Mouse (Mus musculus) testis, adult 2 months (tissue): ENCODE measurements around the gene Nle1. TPM values are rescaled to one million over a fixed set of nuclear protein-coding genes. Genes with fewer than 3 reads are reported as not detected.
A peak's percentile ranks its signal among the peaks of the same experiment; 100 is the strongest.
"Not testable (repeated sequence)": the region's sequence is repeated elsewhere in the genome, so short reads cannot be mapped to it uniquely, and the experiment has no call there.

ENCODE experiments used
- H3K27ac ChIP-seq: fragments of 200-500 bp; 2 replicates; pipeline ENCODE4 v1.5.1; 2012; ENCODE audit warnings: low read depth, low read length; ENCODE audit not compliant: control insufficient read depth, insufficient read depth
- H3K27me3 ChIP-seq: fragments of 200-500 bp; 2 replicates; pipeline ENCODE4 v1.6.1; 2012; ENCODE audit warnings: mild to moderate bottlenecking, low read length, moderate library complexity; ENCODE audit not compliant: control insufficient read depth, insufficient read depth
- H3K36me3 ChIP-seq: fragments of 200-500 bp; 2 replicates; pipeline ENCODE4 v1.6.1; 2012; ENCODE audit warnings: mild to moderate bottlenecking, low read length; ENCODE audit not compliant: control insufficient read depth, insufficient read depth
- H3K4me1 ChIP-seq: fragments of 200-500 bp; 2 replicates; pipeline ENCODE4 v1.6.1; 2012; ENCODE audit warnings: low read length; ENCODE audit not compliant: control insufficient read depth, insufficient read depth
- H3K4me3 ChIP-seq: fragments of 200-500 bp; 2 replicates; pipeline ENCODE4 v1.5.1; 2012; ENCODE audit warnings: low read depth, mild to moderate bottlenecking, low read length, moderate library complexity, mixed read lengths; ENCODE audit not compliant: control insufficient read depth
- CTCF ChIP-seq: fragments of 200-500 bp; IDR thresholded peaks from 2 replicates; pipeline ENCODE4 v1.5.1; 2012; ENCODE audit warnings: low read depth, mild to moderate bottlenecking, inconsistent platforms, low read length, moderate library complexity; ENCODE audit not compliant: control insufficient read depth, insufficient read depth, insufficient replicate concordance
- POLR2A ChIP-seq: fragments of 200-500 bp; IDR thresholded peaks from 2 replicates; pipeline ENCODE4 v1.6.1; 2012; ENCODE audit warnings: low read depth, mild to moderate bottlenecking, inconsistent platforms, low read length, moderate library complexity; ENCODE audit not compliant: control insufficient read depth
- polyA plus RNA-seq: library from polyadenylated mRNA; depleted of rRNA; stranded (reverse); fragments of >200 nt; gene quantifications from 2 replicates; pipeline ENCODE4 v1.2.3, GENCODE M21; 2012

Gene Nle1
- polyA plus RNA-seq, 1 experiment, result 9.7 TPM

DNA sequence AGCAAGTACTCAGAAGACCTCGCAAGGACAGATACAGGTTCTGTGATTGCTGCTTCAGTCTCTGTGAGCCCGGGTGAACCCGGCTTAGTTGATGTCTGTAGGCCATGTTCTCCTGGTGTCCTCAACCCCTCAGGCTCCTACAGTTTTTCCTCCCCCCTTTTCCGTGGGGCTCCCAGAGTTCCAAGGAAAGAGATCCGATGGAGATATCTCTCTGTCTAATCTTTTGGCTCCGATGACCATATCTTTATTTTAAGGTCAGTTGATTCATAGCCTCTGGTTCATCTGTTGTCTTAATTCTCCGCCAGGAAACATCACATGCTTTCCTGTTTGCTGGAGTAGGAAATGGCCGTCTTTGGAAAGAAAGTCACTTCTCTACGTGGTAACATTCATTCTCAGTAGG lies 40.8 kb upstream of the Nle1 start:
- peaks cover 3% of the 10 kb centered on the region; the same call in 1 of the 2 replicates for H3K27me3 ChIP-seq
- no peak overlapping the region for H3K4me3 ChIP-seq
- peaks cover 10% of the 10 kb centered on the region for H3K4me1 ChIP-seq
- H3K36me3 ChIP-seq, result no peaks in the 10 kb centered on the region
- TF ChIP-seq CTCF (no peak), POLR2A (no peak)
- H3K27ac ChIP-seq, result no peak overlapping the region

DNA sequence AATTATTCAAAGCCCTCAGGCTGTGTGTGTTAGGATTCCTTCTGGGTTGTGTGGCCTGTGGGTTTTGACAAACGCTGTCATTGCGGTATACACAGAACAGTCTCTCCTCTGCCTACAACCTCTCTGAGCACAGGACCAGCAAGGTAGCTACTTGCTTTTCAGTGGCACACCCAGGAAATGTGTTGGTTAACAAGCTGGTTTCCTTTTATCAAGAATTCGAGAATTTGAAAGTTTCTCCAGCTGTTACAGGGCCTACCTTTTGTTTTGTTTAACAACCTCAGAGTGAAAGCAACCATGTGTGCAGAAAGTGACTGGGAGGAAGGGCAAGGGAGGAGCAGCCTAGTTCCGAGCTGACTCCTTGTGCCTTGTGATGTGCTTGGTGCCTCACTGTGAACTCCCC lies 39.2 kb upstream of the Nle1 start:
- Histone ChIP-seq H3K27ac (no peak overlapping the region), H3K27me3 (peaks cover 3% of the 10 kb centered on the region; the same call in 1 of the 2 replicates), H3K36me3 (no peaks in the 10 kb centered on the region), H3K4me1 (peaks cover 9% of the 10 kb centered on the region), H3K4me3 (no peak overlapping the region)
- TF ChIP-seq POLR2A, result no peak
- no peak for TF ChIP-seq CTCF

DNA sequence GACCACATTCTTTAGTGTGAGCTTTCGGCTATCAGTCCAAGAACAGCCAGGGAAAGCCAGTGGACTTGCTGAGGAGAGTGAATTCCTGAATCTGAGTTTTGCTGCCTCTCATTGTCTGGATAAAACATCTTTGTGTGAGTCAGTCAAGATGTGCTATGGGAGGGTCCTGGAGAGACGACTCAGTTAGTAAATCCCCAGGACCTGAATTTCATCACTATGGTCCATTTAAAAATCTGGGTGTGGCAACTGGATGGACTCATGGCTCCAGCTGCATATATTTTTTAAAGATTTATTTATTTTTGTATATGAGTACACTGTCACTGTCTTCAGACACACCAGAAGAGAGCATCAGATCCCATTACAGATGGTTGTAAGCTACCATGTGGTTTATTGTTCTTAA lies 37.4 kb upstream of the Nle1 start:
- Histone ChIP-seq H3K4me1 (no peaks in the 10 kb centered on the region), H3K4me3 (no peak overlapping the region), H3K36me3 (no peaks in the 10 kb centered on the region), H3K27ac (no peak overlapping the region), H3K27me3 (no peaks in the 10 kb centered on the region)
- TF ChIP-seq POLR2A, result no peak
- TF ChIP-seq CTCF, result no peak

DNA sequence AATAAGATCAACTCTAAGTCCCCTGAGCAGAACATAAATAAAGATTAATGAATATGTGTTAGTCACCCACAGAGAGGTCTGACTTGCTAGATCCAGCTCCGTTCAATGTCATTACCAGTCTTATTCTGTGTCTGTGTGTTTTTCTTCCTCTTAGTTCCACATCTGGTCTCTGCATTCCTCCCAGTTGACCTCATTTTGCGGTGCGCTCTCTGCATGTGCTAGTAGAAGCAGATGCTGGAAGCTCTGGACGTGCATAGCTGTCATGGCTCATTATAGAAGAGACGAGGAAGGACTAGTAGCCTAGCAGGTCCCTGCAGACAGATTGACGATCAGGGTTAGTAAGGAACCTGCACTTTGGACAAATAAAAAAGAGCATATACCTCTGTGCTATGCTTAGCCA lies 35.1 kb upstream of the Nle1 start:
- H3K27me3 ChIP-seq, result no peaks in the 10 kb centered on the region
- no peak overlapping the region for H3K27ac ChIP-seq
- TF ChIP-seq CTCF (no peak), POLR2A (no peak)
- no peaks in the 10 kb centered on the region for H3K36me3 ChIP-seq
- no peaks in the 10 kb centered on the region for H3K4me1 ChIP-seq
- no peak overlapping the region for H3K4me3 ChIP-seq

DNA sequence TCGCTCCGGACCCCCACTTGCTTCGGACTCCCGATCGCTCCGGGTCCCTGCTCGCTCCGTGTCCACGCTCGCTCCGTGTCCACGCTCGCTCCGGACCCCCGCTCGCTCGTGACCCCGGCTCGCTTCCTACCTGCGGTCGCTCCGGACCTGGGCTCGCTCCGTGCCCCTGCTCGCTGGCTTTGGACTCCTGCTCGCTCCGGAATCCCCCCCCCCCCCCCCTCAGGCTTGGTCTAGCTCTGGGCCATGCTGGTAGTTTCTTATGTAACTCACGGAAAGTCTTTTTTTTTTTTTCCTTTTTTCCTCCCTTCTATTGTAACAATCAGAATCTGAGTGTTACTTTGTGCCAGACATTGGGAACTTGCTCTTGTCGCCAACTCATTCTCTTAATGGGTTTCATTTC lies 25.0 kb upstream of the Nle1 start:
- Histone ChIP-seq H3K4me3 (no peak overlapping the region; the same call in 1 of the 2 replicates), H3K27ac (no peak overlapping the region), H3K27me3 (no peaks in the 10 kb centered on the region), H3K4me1 (peaks cover 4% of the 10 kb centered on the region; the same call in 1 of the 2 replicates), H3K36me3 (no peaks in the 10 kb centered on the region)
- TF ChIP-seq CTCF (no peak), POLR2A (no peak)

DNA sequence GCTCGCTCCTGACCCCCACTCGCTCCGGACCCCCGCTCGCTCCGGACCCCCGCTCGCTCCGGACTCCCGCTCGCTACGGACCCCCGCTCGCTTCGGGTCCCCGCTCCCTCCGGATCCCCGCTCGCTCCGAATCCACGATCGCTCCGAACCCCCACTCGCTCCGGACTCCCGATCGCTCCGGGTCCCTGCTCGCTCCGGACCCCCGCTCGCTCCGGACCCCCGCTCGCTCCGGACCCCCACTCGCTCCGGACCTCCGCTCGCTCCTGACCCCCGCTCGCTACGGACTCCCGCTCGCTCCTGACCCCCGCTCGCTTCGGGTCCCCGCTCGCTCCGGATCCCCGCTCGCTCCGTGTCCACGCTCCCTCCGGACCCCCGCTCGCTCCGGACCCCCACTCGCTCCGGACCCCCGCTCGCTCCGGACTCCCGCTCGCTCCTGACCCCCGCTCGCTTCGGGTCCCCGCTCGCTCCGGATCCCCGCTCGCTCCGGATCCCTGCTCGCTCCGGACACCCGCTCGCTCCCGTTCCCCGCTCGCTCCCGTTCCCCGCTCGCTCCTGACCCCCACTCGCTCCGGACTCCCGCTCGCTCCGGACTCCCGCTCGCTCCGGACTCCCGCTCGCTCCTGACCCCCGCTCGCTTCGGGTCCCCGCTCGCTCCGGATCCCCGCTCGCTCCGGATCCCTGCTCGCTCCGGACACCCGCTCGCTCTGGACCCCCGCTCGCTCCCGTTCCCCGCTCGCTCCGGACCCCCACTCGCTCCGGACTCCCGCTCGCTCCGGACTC lies 23.6 kb upstream of the Nle1 start:
- not testable (repeated sequence) for H3K36me3 ChIP-seq, H3K4me1 ChIP-seq, H3K27ac ChIP-seq, H3K27me3 ChIP-seq
- H3K4me3 ChIP-seq, result peak overlapping the region; percentile 36; the same call in 1 of the 2 replicates

DNA sequence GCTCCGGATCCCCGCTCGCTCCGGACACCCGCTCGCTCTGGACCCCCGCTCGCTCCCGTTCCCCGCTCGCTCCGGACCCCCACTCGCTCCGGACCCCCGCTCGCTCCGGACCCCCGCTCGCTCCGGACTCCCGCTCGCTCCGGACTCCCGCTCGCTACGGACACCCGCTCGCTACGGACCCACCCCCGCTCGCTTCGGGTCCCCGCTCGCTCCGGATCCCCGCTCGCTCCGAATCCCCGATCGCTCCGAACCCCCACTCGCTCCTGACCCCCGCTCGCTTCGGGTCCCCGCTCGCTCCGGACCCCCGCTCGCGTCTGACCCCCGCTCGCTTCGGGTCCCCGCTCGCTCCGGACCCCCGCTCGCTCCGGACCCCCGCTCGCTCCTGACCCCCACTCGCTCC lies 22.9 kb upstream of the Nle1 start:
- not testable (repeated sequence) for H3K4me1 ChIP-seq, H3K27ac ChIP-seq, H3K27me3 ChIP-seq, H3K36me3 ChIP-seq
- peak overlapping the region; percentile 15; the same call in 1 of the 2 replicates for H3K4me3 ChIP-seq

DNA sequence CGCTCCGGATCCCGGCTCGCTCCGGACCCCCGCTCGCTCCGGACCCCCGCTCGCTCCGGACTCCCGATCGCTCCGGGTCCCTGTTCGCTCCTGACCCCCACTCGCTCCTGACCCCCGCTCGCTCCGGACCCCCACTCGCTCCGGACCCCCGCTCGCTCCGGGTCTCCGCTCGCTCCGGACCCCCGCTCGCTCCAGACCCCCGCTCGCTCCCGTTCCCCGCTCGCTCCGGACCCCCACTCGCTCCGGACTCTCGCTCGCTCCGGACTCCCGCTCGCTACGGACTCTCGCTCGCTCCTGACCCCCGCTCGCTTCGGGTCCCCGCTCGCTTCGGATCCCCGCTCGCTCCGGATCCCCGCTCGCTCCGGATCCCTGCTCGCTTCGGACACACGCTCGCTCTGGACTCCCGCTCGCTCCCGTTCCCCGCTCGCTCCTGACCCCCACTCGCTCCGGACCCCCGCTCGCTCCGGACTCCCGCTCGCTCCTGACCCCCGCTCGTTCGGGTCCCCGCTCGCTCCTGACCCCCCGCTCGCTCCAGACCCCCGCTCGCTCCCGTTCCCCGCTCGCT lies 22.3 kb upstream of the Nle1 start:
- H3K4me3 ChIP-seq, H3K27me3 ChIP-seq, H3K36me3 ChIP-seq, H3K27ac ChIP-seq, H3K4me1 ChIP-seq: not testable (repeated sequence)
